Mouse (Mus musculus): ENCODE data around the gene Dtx1. TPM values are rescaled to one million over a fixed set of nuclear protein-coding genes. Genes with fewer than 3 reads are reported as not detected.

Dtx1 gene
- 0.38 and 1.0 TPM in 2 replicates for polyA plus RNA-seq (2012)

GRCm38 (mm10) chr5:120711827-120712226, at the start of gene Dtx1:
Dtx1 (minus strand) TSS chr5:120711927.

GRCm38 (mm10) chr5:120749688-120750087, 38.0 kb upstream of the Dtx1 start, which contains the start of gene Oas2:
Oas2 (minus strand) TSS chr5:120749853.

DNA sequence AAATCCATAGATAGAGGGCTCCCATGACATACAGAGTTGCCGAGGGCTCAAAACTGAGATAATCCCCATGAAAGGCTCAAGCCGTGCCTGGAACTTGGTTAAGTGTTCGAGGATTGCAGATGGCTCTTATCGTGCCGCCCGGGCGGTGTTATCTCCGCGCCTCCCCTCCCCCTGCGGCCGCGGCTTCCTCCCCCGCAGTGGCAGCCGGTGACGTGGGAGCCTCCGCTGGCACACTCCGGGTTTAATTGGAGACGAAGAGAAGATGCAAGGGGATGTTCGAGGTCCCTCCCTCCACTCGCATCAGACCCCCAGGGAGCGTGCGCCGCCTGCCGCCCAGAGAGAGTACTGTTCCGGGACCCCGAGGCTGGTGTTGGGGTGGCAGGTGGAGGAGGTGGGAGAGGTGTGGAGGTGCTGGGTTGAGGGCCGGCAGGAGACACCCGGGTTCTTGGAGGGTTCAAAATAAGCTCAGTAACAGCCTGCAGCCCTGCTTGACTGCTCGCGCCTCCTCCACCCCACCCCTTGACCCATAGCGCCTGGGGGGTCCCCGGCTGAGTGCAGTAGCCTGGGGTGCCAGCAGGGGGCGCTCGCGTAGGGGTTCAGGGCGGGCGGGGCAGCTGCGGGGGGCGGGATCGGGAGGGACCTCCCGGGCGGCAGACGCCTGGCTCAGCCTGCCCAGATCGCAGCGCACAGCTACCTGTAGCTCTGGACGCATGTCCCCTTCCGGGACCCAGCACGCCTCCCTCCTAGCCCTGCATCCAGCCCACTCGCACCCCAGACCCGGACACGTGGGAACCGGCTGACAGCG, 63.0 kb downstream of the Dtx1 start, which contains the start of gene Rasal1:
Rasal1 (plus strand) TSS at position 244 of the 805 bp plus-strand sequence.

DNA sequence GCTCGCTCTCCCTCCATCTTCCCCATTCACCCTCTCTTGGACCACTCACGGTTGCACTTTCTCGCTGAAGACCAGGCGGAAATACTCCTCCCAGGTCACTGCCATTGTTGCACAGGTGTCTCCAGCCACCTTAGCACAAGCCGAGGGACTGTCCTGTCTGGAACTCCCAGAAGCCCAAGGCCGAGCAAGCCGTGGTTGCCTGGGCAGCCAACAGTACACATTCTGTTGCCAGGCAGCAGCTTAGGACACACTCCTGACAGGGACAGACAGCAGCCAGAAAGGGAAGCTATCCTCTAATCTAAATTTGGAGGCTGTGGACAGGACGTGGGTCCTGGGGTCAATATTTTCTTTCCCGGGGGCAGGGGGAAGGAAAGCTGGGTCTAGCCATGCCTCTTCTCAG, 77.6 kb downstream of the Dtx1 start, which contains the start of gene Cfap73:
Cfap73 (minus strand) TSS at position 105 of the 400 bp plus-strand sequence.

Other genes with a start within 250 kb of the Dtx1 start
- 42.5 and 78.6 TPM in 2 replicates for gene Sdsl, start 239.1 kb downstream of the Dtx1 start, polyA plus RNA-seq (2012)
- gene Sds, start 235.4 kb downstream of the Dtx1 start, polyA plus RNA-seq (2012) = not detected in 2 replicates
- 32.3 and 36.9 TPM in 2 replicates for gene Plbd2, start 208.3 kb downstream of the Dtx1 start, polyA plus RNA-seq (2012)
- gene Slc8b1, start 200.8 kb downstream of the Dtx1 start, polyA plus RNA-seq (2012) = 19.7 and 32.6 TPM in 2 replicates
- 83.4 and 92.3 TPM in 2 replicates for gene Tpcn1, start 123.3 kb downstream of the Dtx1 start, polyA plus RNA-seq (2012)
- gene Iqcd, start 122.9 kb downstream of the Dtx1 start, polyA plus RNA-seq (2012) = 2.7 and 4.1 TPM in 2 replicates
- 23.5 and 24.3 TPM in 2 replicates for gene Rita1, start 99.3 kb downstream of the Dtx1 start, polyA plus RNA-seq (2012)
- 111 and 152 TPM in 2 replicates for gene Ddx54, start 99.2 kb downstream of the Dtx1 start, polyA plus RNA-seq (2012)
- gene Cfap73, start 77.7 kb downstream of the Dtx1 start, polyA plus RNA-seq (2012) = not detected in 2 replicates
- 0.73 and 1.3 TPM in 2 replicates for gene Rasal1, start 63.1 kb downstream of the Dtx1 start, polyA plus RNA-seq (2012)
- gene Oas2, start 37.9 kb upstream of the Dtx1 start, polyA plus RNA-seq (2012) = 0.39 and 0.81 TPM in 2 replicates
- 6.6 and 10.7 TPM in 2 replicates for gene Oas3, start 65.7 kb upstream of the Dtx1 start, polyA plus RNA-seq (2012)
- gene Oas1e, start 83.6 kb upstream of the Dtx1 start, polyA plus RNA-seq (2012) = not detected in 2 replicates
- gene Oas1c, start 100.6 kb upstream of the Dtx1 start, polyA plus RNA-seq (2012) = 0.17 and 0.30 TPM in 2 replicates
- not detected in 2 replicates for gene Oas1f, start 135.4 kb upstream of the Dtx1 start, polyA plus RNA-seq (2012)
- gene Oas1h, start 149.5 kb upstream of the Dtx1 start, polyA plus RNA-seq (2012) = not detected in 2 replicates
- 2.8 and 5.4 TPM in 2 replicates for gene Oas1g, start 175.7 kb upstream of the Dtx1 start, polyA plus RNA-seq (2012)
- gene Oas1a, start 195.6 kb upstream of the Dtx1 start, polyA plus RNA-seq (2012) = 20.4 and 23.7 TPM in 2 replicates
- not detected in 2 replicates for gene Oas1d, start 202.6 kb upstream of the Dtx1 start, polyA plus RNA-seq (2012)